Mouse (Mus musculus) small intestine, adult 2 months (tissue): ENCODE data around the gene Lpgat1.

Experiments
- CTCF ChIP-seq: fragments of 200-500 bp; IDR thresholded peaks from 2 replicates; pipeline ENCODE4 v1.5.1; 2012; ENCODE audit warnings: low read depth, mild to moderate bottlenecking, control low read depth, inconsistent platforms, low read length, moderate library complexity, mixed read lengths; ENCODE audit not compliant: insufficient replicate concordance, insufficient read length; ENCODE audit errors: extremely low read depth
- POLR2A ChIP-seq: fragments of 200-500 bp; IDR thresholded peaks from 2 replicates; pipeline ENCODE4 v1.6.1; 2012; ENCODE audit warnings: low read depth, mild to moderate bottlenecking, control low read depth, inconsistent platforms, low read length, moderate library complexity

GRCm38 (mm10) chr1:191736425-191736824, 18.8 kb downstream of the Lpgat1 start:
- TF ChIP-seq POLR2A (no peak), CTCF (no peak)
